Mouse (Mus musculus) limb, embryonic 10.5 days (tissue): ENCODE results near the gene Camta1. TPM values are rescaled to one million over a fixed set of nuclear protein-coding genes. Genes with fewer than 3 reads are reported as not detected.
"Not testable (repeated sequence)": the region's sequence is repeated elsewhere in the genome, so short reads cannot be mapped to it uniquely, and the experiment has no call there.

ENCODE experiments used
- DNase-seq: peaks from one replicate; pipeline ENCODE4 v3.0.0-alpha.2; 2017; ENCODE audit warnings: low spot score
- H3K27ac ChIP-seq: fragments of 300-500 bp; sonication (generic); 2 replicates; pipeline ENCODE4 v1.5.1; 2016; ENCODE audit warnings: mild to moderate bottlenecking
- H3K27me3 ChIP-seq: fragments of 300-500 bp; sonication (generic); 2 replicates; pipeline ENCODE4 v1.6.1; 2016; ENCODE audit warnings: low read depth, mild to moderate bottlenecking; ENCODE audit not compliant: poor library complexity, severe bottlenecking
- H3K36me3 ChIP-seq: fragments of 300-500 bp; sonication (generic); 2 replicates; pipeline ENCODE4 v1.6.1; 2016; ENCODE audit warnings: mild to moderate bottlenecking, moderate library complexity
- H3K4me1 ChIP-seq: fragments of 300-500 bp; sonication (generic); 2 replicates; pipeline ENCODE4 v1.6.1; 2016
- H3K4me3 ChIP-seq: fragments of 300-500 bp; sonication (generic); 2 replicates; pipeline ENCODE4 v1.5.1; 2016; ENCODE audit warnings: mild to moderate bottlenecking, moderate library complexity
- H3K9me3 ChIP-seq: fragments of 300-500 bp; sonication (generic); replicated peaks from 2 replicates; pipeline ENCODE4 v1.6.1; 2016; ENCODE audit warnings: mild to moderate bottlenecking
- WGBS: fragments of 180-500 bp; shearing (Covaris S2); methylation state at CpG from one replicate; pipeline ENCODE4 v1.1.7; 2016; 5-methylcytosine and 5-hydroxymethylcytosine counted together
- polyA plus RNA-seq: library from polyadenylated mRNA; unstranded; fragments of >200 nt; fragmentation: Nextera tagmentation; extraction: Ambion mirVana; gene quantifications from 2 replicates; pipeline ENCODE4 v1.2.1, GENCODE M21; 2016

Camta1 gene
- polyA plus RNA-seq, 1 experiment from 2014 or later = 102 TPM

DNA sequence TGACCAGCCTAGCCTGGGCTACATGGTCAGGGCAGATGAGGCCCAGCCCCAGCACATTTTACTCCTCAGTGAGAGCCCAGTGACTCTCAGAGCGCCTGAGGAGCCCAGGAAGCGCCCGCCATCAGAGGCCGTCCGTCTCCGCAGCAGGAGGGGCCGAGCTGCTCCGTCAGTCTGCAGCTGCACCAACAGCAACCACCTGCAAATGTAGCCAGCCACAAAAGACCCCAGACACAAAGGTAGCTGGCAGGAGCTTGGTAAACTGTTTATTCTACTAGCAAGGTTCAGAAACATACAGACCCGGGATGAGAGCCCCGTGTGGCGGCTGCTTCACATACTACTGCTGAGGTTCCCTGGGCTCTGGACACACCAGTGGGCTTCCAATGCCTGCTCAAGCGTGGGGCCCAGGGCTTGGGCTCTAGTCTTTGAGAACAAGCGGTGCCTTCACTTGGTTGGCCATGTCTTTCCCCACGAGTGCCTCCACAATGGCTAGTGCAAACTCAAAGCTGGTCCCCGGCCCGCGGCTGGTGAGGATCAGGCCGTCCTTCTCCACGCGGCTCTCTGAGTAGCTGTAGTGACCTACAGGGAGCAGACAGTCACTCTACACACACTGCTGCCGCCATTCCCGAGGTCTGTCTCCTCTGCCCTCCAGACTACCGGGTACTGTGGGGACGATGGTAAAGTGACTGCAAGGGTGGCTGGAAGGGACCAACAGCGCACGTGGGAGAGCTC, 964.6 kb downstream of the Camta1 start:
- Histone ChIP-seq H3K4me1 (peaks cover 16% of the 10 kb centered on the region; the same call in 1 of the 2 replicates), H3K9me3 (no peaks in the 10 kb centered on the region), H3K27ac (no peak overlapping the region), H3K4me3 (no peak overlapping the region), H3K27me3 (no peaks in the 10 kb centered on the region), H3K36me3 (peaks cover 65% of the 10 kb centered on the region)
- DNase-seq = no peak
- 95% methylated on average over 26 of the region's 26 CpGs for WGBS

GRCm38 (mm10) chr4:150894718-150895501, 966.8 kb downstream of the Camta1 start:
- Histone ChIP-seq H3K36me3 (peaks cover 44% of the 10 kb centered on the region), H3K4me3 (no peak overlapping the region), H3K9me3 (no peaks in the 10 kb centered on the region), H3K4me1 (peaks cover 27% of the 10 kb centered on the region), H3K27ac (0 out of 2 replicates have a peak overlapping the region, but pooled peaks have one; percentile 8), H3K27me3 (no peaks in the 10 kb centered on the region)
- 79% methylated on average over 8 of the region's 8 CpGs for WGBS
- no peak for DNase-seq

DNA sequence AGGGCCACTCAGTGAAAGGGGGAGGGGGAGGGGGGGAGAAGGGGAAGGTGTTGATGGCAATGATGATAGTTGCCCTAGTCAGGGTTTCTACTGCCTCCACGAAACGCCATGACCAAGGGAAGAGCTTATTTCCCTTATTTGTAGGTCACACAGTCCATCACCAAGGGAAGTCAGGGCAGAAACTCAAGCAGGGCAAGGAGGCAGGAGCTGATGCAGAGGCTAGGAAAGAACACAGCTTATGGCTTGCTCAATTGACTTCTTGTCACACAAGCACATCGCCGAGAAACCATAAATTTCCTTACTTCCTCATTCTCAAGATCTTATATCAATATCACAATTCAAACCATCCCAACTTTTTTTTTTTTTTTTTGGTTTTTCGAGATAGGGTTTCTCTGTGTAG, 970.4 kb downstream of the Camta1 start:
- H3K27me3 ChIP-seq = no peaks in the 10 kb centered on the region
- DNase-seq = no peak
- no peaks in the 10 kb centered on the region for H3K9me3 ChIP-seq
- no peak overlapping the region for H3K4me3 ChIP-seq
- WGBS = 74% methylated on average over 5 of the region's 5 CpGs
- H3K4me1 ChIP-seq = peaks cover 34% of the 10 kb centered on the region
- no peak overlapping the region for H3K27ac ChIP-seq
- peaks cover 8% of the 10 kb centered on the region for H3K36me3 ChIP-seq

DNA sequence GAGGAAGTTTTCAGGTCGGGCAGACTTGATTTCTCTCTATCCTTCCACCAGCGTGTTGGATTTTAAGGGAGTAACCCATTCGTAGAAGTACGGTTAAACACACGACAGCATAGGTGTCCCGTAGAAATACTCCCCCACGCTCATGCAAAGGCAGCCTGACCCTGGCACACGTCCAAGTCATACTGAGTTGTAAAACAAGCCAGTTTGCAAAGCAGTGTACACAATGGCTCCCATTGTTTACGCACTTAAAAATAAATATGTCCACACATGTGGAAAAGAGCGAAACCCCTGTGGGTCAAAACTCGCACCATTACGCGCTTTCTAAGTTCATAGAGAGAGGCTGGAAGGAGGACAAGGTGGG, 971.7 kb downstream of the Camta1 start:
- WGBS = 76% methylated on average over 13 of the region's 13 CpGs
- H3K36me3 ChIP-seq = no peaks in the 10 kb centered on the region
- peaks cover 25% of the 10 kb centered on the region for H3K4me1 ChIP-seq
- no peaks in the 10 kb centered on the region for H3K9me3 ChIP-seq
- no peaks in the 10 kb centered on the region for H3K27me3 ChIP-seq
- H3K27ac ChIP-seq = peak overlapping the region; percentile 32; the same call in 1 of the 2 replicates
- H3K4me3 ChIP-seq = no peak overlapping the region
- DNase-seq = no peak

GRCm38 (mm10) chr4:150889273-150889954, 972.3 kb downstream of the Camta1 start:
- H3K4me1 ChIP-seq = peaks cover 24% of the 10 kb centered on the region
- no peaks in the 10 kb centered on the region for H3K36me3 ChIP-seq
- no peaks in the 10 kb centered on the region for H3K27me3 ChIP-seq
- no peak overlapping the region for H3K4me3 ChIP-seq
- peak overlapping the region; percentile 32 for H3K27ac ChIP-seq
- no peaks in the 10 kb centered on the region for H3K9me3 ChIP-seq
- DNase-seq = no peak
- whole genome bisulfite sequencing = 44% methylated on average over 20 of the region's 20 CpGs

DNA sequence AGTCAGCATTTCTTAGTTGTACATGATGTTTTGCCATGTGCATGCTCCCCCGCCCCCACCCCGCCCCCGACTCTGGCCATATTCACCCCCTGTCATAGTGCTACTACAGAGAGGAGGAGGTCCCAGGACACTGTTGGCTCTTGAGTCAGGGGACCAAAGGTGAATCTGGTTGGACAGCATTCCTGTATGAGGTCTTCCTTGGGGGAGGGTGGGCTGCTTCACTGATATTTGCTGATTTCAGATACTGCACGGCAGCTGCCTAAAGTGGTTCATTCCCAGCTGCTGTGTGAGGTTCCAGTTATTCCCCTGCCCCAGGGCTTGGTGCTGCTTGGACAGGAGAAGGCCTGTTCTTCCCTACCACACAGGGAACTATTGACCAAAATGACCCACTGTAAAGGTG, 973.2 kb downstream of the Camta1 start:
- Histone ChIP-seq H3K36me3 (no peaks in the 10 kb centered on the region), H3K4me3 (no peak overlapping the region), H3K4me1 (peaks cover 24% of the 10 kb centered on the region), H3K27me3 (no peaks in the 10 kb centered on the region), H3K9me3 (no peaks in the 10 kb centered on the region), H3K27ac (0 out of 2 replicates have a peak overlapping the region, but pooled peaks have one; percentile 9)
- no peak for DNase-seq
- WGBS = 84% methylated on average over 4 of the region's 4 CpGs

GRCm38 (mm10) chr4:150887903-150888302, 973.8 kb downstream of the Camta1 start:
- Histone ChIP-seq H3K4me1 (peaks cover 24% of the 10 kb centered on the region), H3K27me3 (no peaks in the 10 kb centered on the region), H3K27ac (no peak overlapping the region), H3K36me3 (no peaks in the 10 kb centered on the region), H3K4me3 (no peak overlapping the region), H3K9me3 (no peaks in the 10 kb centered on the region)
- WGBS = 72% methylated on average over 5 of the region's 5 CpGs
- DNase-seq = no peak

- 91% methylated on average over 5 of the region's 5 CpGs for WGBS
- Histone ChIP-seq H3K27me3 (no peaks in the 10 kb centered on the region), H3K4me3 (no peak overlapping the region), H3K36me3 (peaks cover 12% of the 10 kb centered on the region), H3K4me1 (no peaks in the 10 kb centered on the region), H3K9me3 (peaks cover 23% of the 10 kb centered on the region), H3K27ac (no peak overlapping the region)
- no peak for DNase-seq
These were observed 979.0 kb downstream of the Camta1 start for GRCm38 (mm10) chr4:150882632-150883031.

- peaks cover 12% of the 10 kb centered on the region for H3K36me3 ChIP-seq
- no peak overlapping the region for H3K4me3 ChIP-seq
- H3K27me3 ChIP-seq = no peaks in the 10 kb centered on the region
- H3K4me1 ChIP-seq = no peaks in the 10 kb centered on the region
- DNase-seq = no peak
- no peak overlapping the region for H3K27ac ChIP-seq
- peaks cover 23% of the 10 kb centered on the region for H3K9me3 ChIP-seq
- WGBS = 90% methylated on average over 5 of the region's 5 CpGs
These were observed 981.3 kb downstream of the Camta1 start for GRCm38 (mm10) chr4:150880364-150880763.

DNA sequence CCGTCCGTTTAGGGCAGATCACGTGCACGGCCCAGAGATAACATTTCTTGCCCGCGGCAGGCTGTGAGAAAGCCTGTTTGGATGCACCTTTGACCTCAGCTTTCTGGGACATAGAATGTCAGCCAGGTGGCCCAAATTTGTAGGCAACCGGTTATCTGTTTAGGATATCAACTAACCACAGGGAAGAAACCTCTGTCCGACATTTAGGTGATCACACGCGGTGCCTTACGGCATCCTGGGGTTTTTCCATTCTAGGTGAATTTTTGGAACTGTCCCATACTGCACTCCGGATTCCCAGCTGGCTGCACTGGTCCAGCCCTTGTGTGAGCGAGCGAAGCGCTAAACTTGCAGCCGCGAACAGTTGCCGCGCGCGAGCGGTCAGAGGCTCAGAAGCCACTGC, 982.0 kb downstream of the Camta1 start:
- 93% methylated on average over 22 of the region's 22 CpGs for WGBS
- peaks cover 12% of the 10 kb centered on the region for H3K36me3 ChIP-seq
- peaks cover 23% of the 10 kb centered on the region for H3K9me3 ChIP-seq
- H3K4me3 ChIP-seq = no peak overlapping the region
- H3K27ac ChIP-seq = no peak overlapping the region
- H3K4me1 ChIP-seq = no peaks in the 10 kb centered on the region
- no peak for DNase-seq
- H3K27me3 ChIP-seq = no peaks in the 10 kb centered on the region

DNA sequence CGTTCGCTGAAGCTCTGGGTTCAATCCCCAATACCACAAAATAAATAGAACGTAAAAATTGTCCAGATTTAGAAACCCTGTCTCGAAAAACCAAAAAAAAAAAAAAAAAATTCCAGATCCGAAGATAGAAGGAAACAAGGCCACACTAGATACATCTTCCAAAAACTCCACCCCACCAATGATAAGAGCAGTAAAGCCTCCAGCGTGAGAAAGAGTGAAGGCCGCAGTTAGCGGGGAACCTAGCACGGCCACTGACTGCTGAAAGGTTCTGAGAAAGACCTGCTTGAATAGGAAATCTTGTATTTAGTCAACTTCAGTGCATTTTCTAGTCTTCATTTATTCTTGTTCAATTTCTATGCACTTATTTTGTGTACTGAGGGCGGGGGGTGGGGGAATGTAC, 986.3 kb downstream of the Camta1 start:
- WGBS = 90% methylated on average over 10 of the region's 10 CpGs
- no peak for DNase-seq
- Histone ChIP-seq H3K27ac (no peak overlapping the region), H3K9me3 (peaks cover 22% of the 10 kb centered on the region), H3K4me3 (no peak overlapping the region), H3K4me1 (peaks cover 22% of the 10 kb centered on the region), H3K36me3 (peaks cover 12% of the 10 kb centered on the region), H3K27me3 (no peaks in the 10 kb centered on the region)

DNA sequence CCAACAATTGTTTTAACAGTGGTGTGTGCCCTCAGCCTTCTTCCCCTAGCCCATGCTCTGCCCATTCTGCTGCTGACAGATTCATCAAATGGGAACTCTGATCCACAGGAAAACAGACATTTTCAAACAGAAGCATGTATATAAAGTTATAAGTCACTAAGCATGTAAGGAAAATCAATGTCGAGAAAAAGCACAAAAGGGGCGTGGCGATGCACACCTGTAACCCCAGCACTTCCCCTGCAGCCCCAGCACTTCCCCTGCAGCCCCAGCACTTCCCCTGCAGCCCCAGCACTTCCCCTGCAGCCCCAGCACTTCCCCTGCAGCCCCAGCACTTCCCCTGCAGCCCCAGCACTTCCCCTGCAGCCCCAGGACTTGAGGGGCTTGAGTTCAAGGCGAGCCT, 987.3 kb downstream of the Camta1 start:
- H3K4me3 ChIP-seq = not testable (repeated sequence)
- WGBS = 75% methylated on average over 4 of the region's 4 CpGs

DNA sequence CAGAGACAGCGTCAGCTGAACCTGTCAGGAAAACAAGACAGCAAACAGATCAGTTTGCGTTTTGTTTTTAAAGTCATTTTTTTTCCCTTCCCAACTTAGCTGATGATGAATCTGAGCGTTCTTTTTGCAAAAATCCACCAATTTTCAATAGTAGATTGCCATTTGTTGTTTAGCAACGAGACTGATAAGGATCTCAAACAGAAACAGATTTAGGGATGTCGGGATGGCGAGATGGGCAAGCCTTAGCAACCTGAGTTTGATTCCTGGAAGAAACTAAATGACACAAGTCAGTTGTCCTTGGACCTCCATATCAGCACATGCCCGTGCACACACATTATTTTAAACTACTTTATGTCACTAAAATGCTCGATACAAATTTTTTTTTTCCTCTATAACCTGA, 989.0 kb downstream of the Camta1 start:
- Histone ChIP-seq H3K36me3 (peaks cover 21% of the 10 kb centered on the region), H3K4me3 (no peak overlapping the region), H3K4me1 (peaks cover 35% of the 10 kb centered on the region), H3K27me3 (no peaks in the 10 kb centered on the region), H3K27ac (peak overlapping the region; percentile 81), H3K9me3 (no peaks in the 10 kb centered on the region)
- WGBS = 76% methylated on average over 8 of the region's 8 CpGs
- DNase-seq = no peak

More for the DNA sequence above, 987.3 kb downstream of the Camta1 start:
- peaks cover 15% of the 10 kb centered on the region for H3K36me3 ChIP-seq
- H3K9me3 ChIP-seq = peaks cover 12% of the 10 kb centered on the region
- not testable (repeated sequence) for H3K27me3 ChIP-seq, DNase-seq, H3K27ac ChIP-seq
- peaks cover 32% of the 10 kb centered on the region for H3K4me1 ChIP-seq
